In the genomic region with DNA sequence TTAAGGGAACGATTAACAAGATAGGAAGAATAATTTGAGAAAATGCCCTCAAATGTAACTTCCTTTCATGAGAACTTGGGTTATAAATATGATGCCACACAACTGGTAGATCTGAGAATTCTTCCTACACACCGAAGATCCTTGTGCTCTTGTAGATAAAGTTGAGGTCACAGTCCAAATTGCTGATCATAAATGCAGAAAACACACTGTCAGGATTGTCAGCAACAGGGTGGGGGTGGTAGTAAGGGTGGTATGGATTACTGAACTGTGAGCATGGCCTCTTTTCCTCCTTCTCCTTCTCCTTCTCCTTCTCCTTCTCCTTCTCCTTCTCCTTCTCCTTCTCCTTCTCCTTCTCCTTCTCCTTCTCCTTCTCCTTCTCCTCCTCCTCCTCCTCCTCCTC, we compare ENCODE assay signal across 33 mouse cellular contexts.
"Had no signal": no experiment of that assay in that cellular context is flagged by ENCODE, and none has a peak within 500 bp of the region (broad histone marks: within the 10 kb centered on the region; RNA-seq: fewer than 3 reads in every experiment).

No protein-coding gene starts in this region.

- H3K27me3 ChIP-seq: heart, embryonic 12.5 days; heart, embryonic 13.5 days; heart, embryonic 15.5 days; hindbrain, embryonic 12.5 days; hindbrain, embryonic 13.5 days; hindbrain, embryonic 15.5 days; kidney, embryonic 15.5 days had no signal

- H3K27ac ChIP-seq: heart, embryonic 10.5 days; heart, embryonic 13.5 days; heart, embryonic 15.5 days; hindbrain, embryonic 10.5 days; hindbrain, embryonic 12.5 days; hindbrain, embryonic 13.5 days; hindbrain, embryonic 14.5 days; hindbrain, embryonic 15.5 days; hindbrain, postnatal 0 days; kidney, embryonic 15.5 days; kidney, postnatal 0 days; layer of hippocampus, adult 2 months; left cerebral cortex, adult 2 months had no signal

- DNase-seq: heart, postnatal 10 days; heart, postnatal 14 days; heart, postnatal 36 days; heart, postnatal 4 days; kidney, adult 11 months; kidney, adult 18-20 months; kidney, adult 2 months; kidney, adult 8-10 months; kidney, adult 9 months; kidney, postnatal 10 days; kidney, postnatal 14 days; kidney, postnatal 25 days; kidney, postnatal 36 days; kidney, postnatal 4 days; layer of hippocampus, adult 9-11 months; layer of hippocampus, postnatal 36 days had no signal

- H3K9ac ChIP-seq: heart, embryonic 12.5 days; heart, embryonic 13.5 days; heart, embryonic 15.5 days; hindbrain, embryonic 12.5 days; hindbrain, embryonic 13.5 days; hindbrain, embryonic 14.5 days; hindbrain, embryonic 15.5 days; kidney, embryonic 15.5 days had no signal

- H3K4me3 ChIP-seq: heart, embryonic 10.5 days; heart, embryonic 12.5 days; heart, embryonic 13.5 days; heart, embryonic 15.5 days; hindbrain, embryonic 10.5 days; hindbrain, embryonic 12.5 days; hindbrain, embryonic 13.5 days; hindbrain, embryonic 15.5 days; kidney, embryonic 15.5 days; layer of hippocampus, adult 2 months; left cerebral cortex, adult 2 months had no signal

- H3K4me2 ChIP-seq: heart, embryonic 11.5 days; heart, embryonic 12.5 days; heart, embryonic 13.5 days; heart, embryonic 15.5 days; hindbrain, embryonic 12.5 days; hindbrain, embryonic 13.5 days; hindbrain, embryonic 14.5 days; hindbrain, embryonic 15.5 days; kidney, embryonic 15.5 days had no signal

- H3K4me1 ChIP-seq: hindbrain, embryonic 10.5 days; hindbrain, embryonic 12.5 days; hindbrain, embryonic 13.5 days; hindbrain, embryonic 15.5 days; kidney, embryonic 15.5 days had no signal

- ATAC-seq: hindbrain, embryonic 16.5 days; hindbrain, postnatal 0 days; inflammation-experienced regulatory T-cells, adult 6 months had no signal

- H3K36me3 ChIP-seq: heart, embryonic 10.5 days; heart, embryonic 12.5 days; heart, embryonic 13.5 days; heart, embryonic 15.5 days; hindbrain, embryonic 10.5 days; hindbrain, embryonic 12.5 days; hindbrain, embryonic 13.5 days; hindbrain, embryonic 15.5 days; kidney, embryonic 15.5 days had no signal

- H3K9me3 ChIP-seq: heart, embryonic 10.5 days; heart, embryonic 12.5 days; heart, embryonic 13.5 days; heart, embryonic 15.5 days; hindbrain, embryonic 10.5 days; hindbrain, embryonic 12.5 days; hindbrain, embryonic 13.5 days; hindbrain, embryonic 15.5 days; kidney, embryonic 15.5 days had no signal
